ENCODE assay signal across 39 mouse cellular contexts in the genomic region with DNA sequence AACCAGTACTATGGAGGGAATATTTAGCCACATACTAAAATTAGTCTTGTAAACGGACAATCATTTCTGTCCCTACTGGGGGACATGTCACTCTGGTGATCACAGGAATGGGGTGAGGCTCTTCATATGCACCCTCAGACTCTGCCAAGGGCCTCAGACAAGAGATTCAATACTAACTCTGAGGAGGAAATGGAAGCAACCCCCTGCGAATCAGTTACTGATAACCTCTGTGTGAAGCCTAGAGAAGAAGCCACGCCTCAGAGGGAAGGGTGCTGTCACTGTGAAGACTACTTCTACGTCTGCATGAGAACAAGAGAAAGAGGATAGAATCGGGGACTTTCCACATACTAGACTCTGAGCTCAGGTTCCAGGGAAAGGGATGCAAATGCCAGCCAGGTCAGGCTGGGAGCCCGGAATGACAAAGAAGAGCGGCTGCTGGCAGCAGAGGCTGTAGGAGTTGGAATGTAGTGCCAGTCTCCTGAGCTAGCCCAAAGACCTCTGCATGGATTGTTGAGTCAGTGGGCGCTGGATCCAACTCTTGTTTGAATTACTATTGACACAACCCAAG. TPM values are rescaled to one million over a fixed set of nuclear protein-coding genes. Genes with fewer than 3 reads are reported as not detected.
DNase-seq lines count a peak whose midpoint lies in the region; ATAC-seq and TF ChIP-seq lines count a peak whose summit lies in the region.
"Had no signal": no experiment of that assay in that cellular context is flagged by ENCODE, and none has a peak within 500 bp of the region (broad histone marks: within the 10 kb centered on the region; RNA-seq: fewer than 3 reads in every experiment).

No protein-coding gene starts in this region.

- H3K9ac ChIP-seq in heart, adult 2 months (ENCODE audit: low read depth, low read length): no peak overlapping the region
- no peak overlapping the region for H3K9ac ChIP-seq in midbrain, embryonic 14.5 days (replicated peaks; ENCODE audit: low read length)
- no peak overlapping the region for H3K9ac ChIP-seq in kidney, embryonic 15.5 days
- H3K9ac ChIP-seq: forebrain, embryonic 15.5 days; intestine, embryonic 15.5 days; liver, embryonic 15.5 days; lung, embryonic 15.5 days; neural tube, embryonic 12.5 days had no signal

- H3K4me3 ChIP-seq in heart, adult 2 months: no peak overlapping the region
- no peak overlapping the region for H3K4me3 ChIP-seq in midbrain, embryonic 10.5 days
- no peak overlapping the region for H3K4me3 ChIP-seq in midbrain, embryonic 14.5 days (replicated peaks; ENCODE audit: low read depth, low read length)
- no peak overlapping the region for H3K4me3 ChIP-seq in kidney, embryonic 15.5 days (replicated peaks)
- H3K4me3 ChIP-seq: forebrain, embryonic 15.5 days; intestine, embryonic 15.5 days; liver, embryonic 15.5 days; lung, embryonic 15.5 days; megakaryocyte, embryonic 14.5 days; myocyte; neural tube, embryonic 12.5 days had no signal

- H3K27ac ChIP-seq in heart, adult 2 months: peak overlapping the region; percentile 12; the same call in 1 of the 2 replicates
- peak overlapping the region; percentile 19; the same call in 1 of the 2 replicates for H3K27ac ChIP-seq in midbrain, embryonic 10.5 days (replicated peaks)
- no peak overlapping the region for H3K27ac ChIP-seq in midbrain, embryonic 14.5 days (replicated peaks; ENCODE audit: low read depth, low read length)
- no peak overlapping the region for H3K27ac ChIP-seq in kidney, embryonic 15.5 days
- H3K27ac ChIP-seq: forebrain, embryonic 15.5 days; hindbrain, postnatal 0 days; intestine, embryonic 15.5 days; liver, embryonic 15.5 days; lung, embryonic 15.5 days; neural tube, embryonic 12.5 days had no signal

- no peaks in the 10 kb centered on the region for H3K9me3 ChIP-seq in midbrain, embryonic 10.5 days (replicated peaks)
- H3K9me3 ChIP-seq in midbrain, embryonic 14.5 days (ENCODE audit: control insufficient read depth, low read length): no peaks in the 10 kb centered on the region
- no peaks in the 10 kb centered on the region for H3K9me3 ChIP-seq in kidney, embryonic 15.5 days (replicated peaks)
- H3K9me3 ChIP-seq: forebrain, embryonic 15.5 days; intestine, embryonic 15.5 days; liver, embryonic 15.5 days; lung, embryonic 15.5 days; neural tube, embryonic 12.5 days had no signal

- no peak for TF ChIP-seq EP300 in heart, adult 2 months (IDR thresholded peaks at IDR 0.05; ENCODE audit: insufficient read depth, low read depth, low read length)

- peaks cover 4% of the 10 kb centered on the region; the same call in 1 of the 2 replicates for H3K4me1 ChIP-seq in heart, adult 2 months (ENCODE audit: control insufficient read depth, insufficient read depth, low read length)
- H3K4me1 ChIP-seq in midbrain, embryonic 10.5 days: peaks cover 43% of the 10 kb centered on the region
- peaks cover 14% of the 10 kb centered on the region; the same call in 1 of the 2 replicates for H3K4me1 ChIP-seq in midbrain, embryonic 14.5 days (ENCODE audit: control insufficient read depth, insufficient read depth, low read length)
- peaks cover 46% of the 10 kb centered on the region for H3K4me1 ChIP-seq in kidney, embryonic 15.5 days

- no peaks in the 10 kb centered on the region for H3K27me3 ChIP-seq in heart, adult 2 months (ENCODE audit: control insufficient read depth, insufficient read depth, low read length)
- H3K27me3 ChIP-seq in midbrain, embryonic 10.5 days (ENCODE audit: low read depth, poor library complexity, severe bottlenecking): no peaks in the 10 kb centered on the region
- no peaks in the 10 kb centered on the region for H3K27me3 ChIP-seq in midbrain, embryonic 14.5 days (ENCODE audit: control insufficient read depth, insufficient read depth, low read length)
- H3K27me3 ChIP-seq in kidney, embryonic 15.5 days: no peaks in the 10 kb centered on the region
- H3K27me3 ChIP-seq: forebrain, embryonic 15.5 days; intestine, embryonic 15.5 days; liver, embryonic 15.5 days; lung, embryonic 15.5 days; neural tube, embryonic 12.5 days had no signal

- intact Hi-C loops in heart, adult 2 months (cut with DNase I): no loop called here

- no peak for DNase-seq in heart, adult 2 months
- DNase-seq in heart, adult 9 months (ENCODE audit: low spot score in 2 of 2): no peak
- DNase-seq in midbrain, embryonic 10.5 days (ENCODE audit: low spot score): no peak
- DNase-seq in midbrain, embryonic 14.5 days: no peak
- DNase-seq in MEL-GATA-1-ER (ENCODE audit: extremely low read depth, low read depth): peak; percentile 64
- DNase-seq: adrenal gland, adult 8-10 months; cerebellum, adult 8-10 months; cerebellum, postnatal 25 days; heart, postnatal 14 days; kidney, postnatal 25 days; left cerebral cortex, postnatal 4 days; lung, postnatal 36 days; thymus, adult 2 months; thymus, postnatal 36 days had no signal

- no peaks in the 10 kb centered on the region for H3K79me2 ChIP-seq in heart, adult 2 months (replicated peaks; ENCODE audit: control insufficient read depth, insufficient read depth, low read length)

- no peak for ATAC-seq in midbrain, embryonic 14.5 days (ENCODE audit: low FRiP score, low TSS enrichment)
- peak; percentile 56 for ATAC-seq in megakaryocyte progenitor cell, adult 5-6 weeks (replicated peaks; ENCODE audit: poor library complexity)
- no peak for ATAC-seq in kidney, embryonic 15.5 days (replicated peaks; ENCODE audit: low FRiP score)
- no peak for ATAC-seq in frontal cortex, adult (ENCODE audit: low TSS enrichment)
- ATAC-seq: activated CD4-positive, CD25-positive, alpha-beta regulatory T cell, adult 4 months; forebrain, embryonic 15.5 days; hindbrain, postnatal 0 days; intestine, embryonic 15.5 days; midbrain, embryonic 16.5 days had no signal

- no peaks in the 10 kb centered on the region for H3K36me3 ChIP-seq in heart, adult 2 months (ENCODE audit: control insufficient read depth, insufficient read depth, low read length)
- H3K36me3 ChIP-seq in midbrain, embryonic 10.5 days: no peaks in the 10 kb centered on the region
- H3K36me3 ChIP-seq in midbrain, embryonic 14.5 days (ENCODE audit: control insufficient read depth, insufficient read depth, low read length): no peaks in the 10 kb centered on the region
- no peaks in the 10 kb centered on the region for H3K36me3 ChIP-seq in kidney, embryonic 15.5 days
- H3K36me3 ChIP-seq: forebrain, embryonic 15.5 days; intestine, embryonic 15.5 days; liver, embryonic 15.5 days; lung, embryonic 15.5 days; neural tube, embryonic 12.5 days had no signal

- no peak for TF ChIP-seq POLR2A in heart, adult 2 months (IDR thresholded peaks at IDR 0.05; ENCODE audit: insufficient read depth, low read depth, low read length)

- 58% methylated on average over 8 of the region's 8 CpGs for WGBS in heart, adult 2 months
- 76% methylated on average over 8 of the region's 8 CpGs for WGBS in midbrain, embryonic 10.5 days
- WGBS in midbrain, embryonic 14.5 days: 69% methylated on average over 8 of the region's 8 CpGs
- 74% methylated on average over 8 of the region's 8 CpGs for whole genome bisulfite sequencing in kidney, embryonic 15.5 days

- no peak for TF ChIP-seq CTCF in heart, adult 2 months (IDR thresholded peaks at IDR 0.05)

- no peak overlapping the region for H3K4me2 ChIP-seq in midbrain, embryonic 14.5 days (ENCODE audit: low read length)
- H3K4me2 ChIP-seq in kidney, embryonic 15.5 days: no peak overlapping the region
- H3K4me2 ChIP-seq: forebrain, embryonic 15.5 days; intestine, embryonic 15.5 days; liver, embryonic 15.5 days; lung, embryonic 15.5 days; neural tube, embryonic 12.5 days had no signal

RNA-seq across cellular contexts. Expression of a gene that starts 4.2 kb away (rescaled TPM):
- total RNA-seq in heart, adult 2 months (2021): 1 to 10 TPM; 3.3 to 4.0 TPM
- 3.0 and 3.2 TPM in 2 replicates for polyA plus RNA-seq in heart, adult 2 months (2012; rRNA removed)
- polyA plus RNA-seq in midbrain, embryonic 10.5 days (2016; fragmentation: Nextera tagmentation; extraction: Ambion mirVana): 2.9 and 3.0 TPM in 2 replicates
- 0.69 and 3.4 TPM in 2 replicates for polyA plus RNA-seq in midbrain, embryonic 14.5 days (2014; fragmentation: Nextera tagmentation; extraction: Ambion mirVana)
- total RNA-seq in megakaryocyte progenitor cell, adult 5-6 weeks (2015): 85.0 and 90.4 TPM in 2 replicates
- total RNA-seq in megakaryocyte progenitor cell, adult 5-6 weeks (2017): 101 and 119 TPM in 2 replicates
- 7.8 and 9.0 TPM in 2 replicates for polyA plus RNA-seq in kidney, embryonic 15.5 days (2015; fragmentation: Nextera tagmentation; extraction: Ambion mirVana)

RNA-seq across cellular contexts. Expression of a gene that starts 29.4 kb away (rescaled TPM):
- 10 to 100 TPM; 26.4 to 27.7 TPM for total RNA-seq in heart, adult 2 months (2021)
- polyA plus RNA-seq in heart, adult 2 months (2012; rRNA removed): 23.6 and 32.9 TPM in 2 replicates
- 207 and 235 TPM in 2 replicates for polyA plus RNA-seq in midbrain, embryonic 10.5 days (2016; fragmentation: Nextera tagmentation; extraction: Ambion mirVana)
- polyA plus RNA-seq in midbrain, embryonic 14.5 days (2014; fragmentation: Nextera tagmentation; extraction: Ambion mirVana): 395 and 418 TPM in 2 replicates
- total RNA-seq in megakaryocyte progenitor cell, adult 5-6 weeks (2015): 264 and 298 TPM in 2 replicates
- total RNA-seq in megakaryocyte progenitor cell, adult 5-6 weeks (2017): 127 and 137 TPM in 2 replicates
- 228 and 235 TPM in 2 replicates for polyA plus RNA-seq in kidney, embryonic 15.5 days (2015; fragmentation: Nextera tagmentation; extraction: Ambion mirVana)

RNA-seq across cellular contexts. Expression of a gene that starts 29.6 kb away (rescaled TPM):
- total RNA-seq in heart, adult 2 months (2021): 10 to 100 TPM; 28.4 to 33.2 TPM
- 14.9 and 22.7 TPM in 2 replicates for polyA plus RNA-seq in heart, adult 2 months (2012; rRNA removed)
- 23.2 and 24.4 TPM in 2 replicates for polyA plus RNA-seq in midbrain, embryonic 10.5 days (2016; fragmentation: Nextera tagmentation; extraction: Ambion mirVana)
- 9.5 and 16.6 TPM in 2 replicates for polyA plus RNA-seq in midbrain, embryonic 14.5 days (2014; fragmentation: Nextera tagmentation; extraction: Ambion mirVana)
- 1.3 and 1.6 TPM in 2 replicates for total RNA-seq in megakaryocyte progenitor cell, adult 5-6 weeks (2015)
- 1.4 and 2.7 TPM in 2 replicates for total RNA-seq in megakaryocyte progenitor cell, adult 5-6 weeks (2017)
- 60.6 and 63.6 TPM in 2 replicates for polyA plus RNA-seq in kidney, embryonic 15.5 days (2015; fragmentation: Nextera tagmentation; extraction: Ambion mirVana)

RNA-seq across cellular contexts. Expression of a gene that starts 45.4 kb away (rescaled TPM):
- total RNA-seq in heart, adult 2 months (2021): not detected
- not detected in 2 replicates for polyA plus RNA-seq in heart, adult 2 months (2012; rRNA removed)
- not detected in 2 replicates for polyA plus RNA-seq in midbrain, embryonic 10.5 days (2016; fragmentation: Nextera tagmentation; extraction: Ambion mirVana)
- polyA plus RNA-seq in midbrain, embryonic 14.5 days (2014; fragmentation: Nextera tagmentation; extraction: Ambion mirVana): not detected in 2 replicates
- not detected in 2 replicates for total RNA-seq in megakaryocyte progenitor cell, adult 5-6 weeks (2015)
- not detected in 2 replicates for total RNA-seq in megakaryocyte progenitor cell, adult 5-6 weeks (2017)
- polyA plus RNA-seq in kidney, embryonic 15.5 days (2015; fragmentation: Nextera tagmentation; extraction: Ambion mirVana): not detected in 2 replicates
- total RNA-seq: adrenal gland, adult 8-10 months; adrenal gland, postnatal 4 days; gastrocnemius, adult 8-10 months; gastrocnemius, postnatal 4 days; heart, adult 8-10 months; heart, postnatal 14 days; hindbrain, postnatal 0 days; layer of hippocampus, adult 18-20 months; layer of hippocampus, postnatal 25 days; left cerebral cortex, adult 8-10 months; left cerebral cortex, postnatal 4 days had no signal
- polyA plus RNA-seq: activated CD4-positive, CD25-positive, alpha-beta regulatory T cell, adult 4 months; embryonic facial prominence, embryonic 11.5 days; forebrain, embryonic 15.5 days; heart, embryonic 14.5 days; hindbrain, embryonic 11.5 days; hindbrain, postnatal 0 days; intestine, embryonic 15.5 days; kidney, embryonic 14.5 days; limb, embryonic 14.5 days; liver, embryonic 15.5 days; midbrain, embryonic 16.5 days; myocyte; neural tube, embryonic 12.5 days; thymus, adult 2 months had no signal

Comparison
In these comparisons a context has a peak if more than half of its experiments do, and no peak if none do; other contexts are left out.
1. H3K27ac ChIP-seq: peak in heart, adult 2 months (single experiment) and midbrain, embryonic 10.5 days (single experiment); none in midbrain, embryonic 14.5 days (single experiment) and kidney, embryonic 15.5 days (single experiment).